Mouse (Mus musculus): ENCODE measurements around the gene Lrrc43. TPM values are rescaled to one million over a fixed set of nuclear protein-coding genes. Genes with fewer than 3 reads are reported as not detected.
"Not testable (repeated sequence)": the region's sequence is repeated elsewhere in the genome, so short reads cannot be mapped to it uniquely, and the experiment has no call there.

Lrrc43 gene
- polyA plus RNA-seq, 1 experiment from 2014 or later, result not detected

- H3K27me3 ChIP-seq (ENCODE audit: control insufficient read depth, insufficient read depth, low read length), result no peaks in the 10 kb centered on the region
- peak overlapping the region; percentile 57 for H3K4me3 ChIP-seq (ENCODE audit: low read depth, low read length)
- peak overlapping the region; percentile 54; the same call in 1 of the 2 replicates for H3K9ac ChIP-seq (ENCODE audit: low read length)
- H3K36me3 ChIP-seq (ENCODE audit: control insufficient read depth, insufficient read depth, low read length), result no peaks in the 10 kb centered on the region
- 2% methylated on average over 59 of the region's 59 CpGs for WGBS
- no peaks in the 10 kb centered on the region for H3K9me3 ChIP-seq (ENCODE audit: control insufficient read depth, low read length)
- H3K4me1 ChIP-seq (ENCODE audit: control insufficient read depth, insufficient read depth, low read length), result no peaks in the 10 kb centered on the region
- no peak overlapping the region for H3K27ac ChIP-seq (replicated peaks; ENCODE audit: low read depth, low read length)
- DNase-seq (ENCODE audit: low spot score) (peak; percentile 93), ATAC-seq (ENCODE audit: insufficient number of reproducible peaks, low FRiP score, low TSS enrichment, low read depth) (peak; percentile 88)
- H3K4me2 ChIP-seq (ENCODE audit: low read depth, severe bottlenecking), result peak overlapping the region; percentile 84
Observed at GRCm38 (mm10) chr5:123507936-123508723, 19.0 kb downstream of the Lrrc43 start.

GRCm38 (mm10) chr5:123508921-123509320 is 19.8 kb downstream of the Lrrc43 start:
- H3K9me3 ChIP-seq (ENCODE audit: control insufficient read depth, low read length), result no peaks in the 10 kb centered on the region
- 8% methylated on average over 12 of the region's 12 CpGs for WGBS
- no peaks in the 10 kb centered on the region for H3K36me3 ChIP-seq (ENCODE audit: control insufficient read depth, insufficient read depth, low read length)
- H3K4me1 ChIP-seq (ENCODE audit: control insufficient read depth, insufficient read depth, low read length), result no peaks in the 10 kb centered on the region
- no peak for ATAC-seq (ENCODE audit: insufficient number of reproducible peaks, low FRiP score, low TSS enrichment, low read depth)
- H3K9ac ChIP-seq (ENCODE audit: low read length), result peak overlapping the region; percentile 54; the same call in 1 of the 2 replicates
- H3K4me3 ChIP-seq (ENCODE audit: low read depth, low read length), result peak overlapping the region; percentile 57
- H3K27ac ChIP-seq (replicated peaks; ENCODE audit: low read depth, low read length), result no peak overlapping the region
- H3K4me2 ChIP-seq (ENCODE audit: low read depth, severe bottlenecking), result peak overlapping the region; percentile 84
- H3K27me3 ChIP-seq (ENCODE audit: control insufficient read depth, insufficient read depth, low read length), result no peaks in the 10 kb centered on the region
- DNase-seq (ENCODE audit: low spot score), result no peak

GRCm38 (mm10) chr5:123510160-123510559 is 21.1 kb downstream of the Lrrc43 start, which contains the start of gene B3gnt4:
TSS of gene B3gnt4 (plus strand) at chr5:123510460.
- Histone ChIP-seq H3K36me3 (ENCODE audit: control insufficient read depth, insufficient read depth, low read length) (no peaks in the 10 kb centered on the region), H3K4me1 (ENCODE audit: control insufficient read depth, insufficient read depth, low read length) (no peaks in the 10 kb centered on the region), H3K9me3 (ENCODE audit: control insufficient read depth, low read length) (no peaks in the 10 kb centered on the region), H3K4me2 (ENCODE audit: low read depth, severe bottlenecking) (no peak within 1 kb of the TSS), H3K9ac (ENCODE audit: low read length) (no peak within 1 kb of the TSS), H3K4me3 (ENCODE audit: low read depth, low read length) (no peak within 1 kb of the TSS; the same call in 1 of the 2 replicates), H3K27ac (replicated peaks; ENCODE audit: low read depth, low read length) (no peak within 1 kb of the TSS), H3K27me3 (ENCODE audit: control insufficient read depth, insufficient read depth, low read length) (no peaks in the 10 kb centered on the region)
- no peak for ATAC-seq (ENCODE audit: insufficient number of reproducible peaks, low FRiP score, low TSS enrichment, low read depth)
- DNase-seq (ENCODE audit: low spot score), result no peak
- WGBS, result 93% methylated on average over 5 of the region's 5 CpGs

GRCm38 (mm10) chr5:123511426-123511825 is 22.3 kb downstream of the Lrrc43 start:
- H3K4me2 ChIP-seq (ENCODE audit: low read depth, severe bottlenecking), result not testable (repeated sequence)
- WGBS, result 81% methylated on average over 3 of the region's 3 CpGs

GRCm38 (mm10) chr5:123512102-123512501 is 23.0 kb downstream of the Lrrc43 start:
- H3K9ac ChIP-seq (ENCODE audit: low read length), result no peak overlapping the region
- WGBS, result 70% methylated on average over 3 of the region's 3 CpGs
- H3K4me1 ChIP-seq (ENCODE audit: control insufficient read depth, insufficient read depth, low read length), result no peaks in the 10 kb centered on the region
- no peak overlapping the region for H3K4me2 ChIP-seq (ENCODE audit: low read depth, severe bottlenecking)
- no peaks in the 10 kb centered on the region for H3K27me3 ChIP-seq (ENCODE audit: control insufficient read depth, insufficient read depth, low read length)
- ATAC-seq (ENCODE audit: insufficient number of reproducible peaks, low FRiP score, low TSS enrichment, low read depth) (no peak), DNase-seq (ENCODE audit: low spot score) (no peak)
- H3K9me3 ChIP-seq (ENCODE audit: control insufficient read depth, low read length), result no peaks in the 10 kb centered on the region
- no peak overlapping the region for H3K4me3 ChIP-seq (ENCODE audit: low read depth, low read length)
- no peak overlapping the region for H3K27ac ChIP-seq (replicated peaks; ENCODE audit: low read depth, low read length)
- peaks cover 4% of the 10 kb centered on the region; the same call in 1 of the 2 replicates for H3K36me3 ChIP-seq (ENCODE audit: control insufficient read depth, insufficient read depth, low read length)

More at GRCm38 (mm10) chr5:123511426-123511825, 22.3 kb downstream of the Lrrc43 start:
- H3K27me3 ChIP-seq (ENCODE audit: control insufficient read depth, insufficient read depth, low read length); H3K36me3 ChIP-seq (ENCODE audit: control insufficient read depth, insufficient read depth, low read length); H3K4me1 ChIP-seq (ENCODE audit: control insufficient read depth, insufficient read depth, low read length); H3K9ac ChIP-seq (ENCODE audit: low read length); ATAC-seq (ENCODE audit: insufficient number of reproducible peaks, low FRiP score, low TSS enrichment, low read depth); H3K9me3 ChIP-seq (ENCODE audit: control insufficient read depth, low read length); H3K27ac ChIP-seq (replicated peaks; ENCODE audit: low read depth, low read length); DNase-seq (ENCODE audit: low spot score); H3K4me3 ChIP-seq (ENCODE audit: low read depth, low read length): not testable (repeated sequence)

GRCm38 (mm10) chr5:123514871-123515270 is 25.8 kb downstream of the Lrrc43 start:
- no peak overlapping the region for H3K4me2 ChIP-seq (ENCODE audit: low read depth, severe bottlenecking)
- 82% methylated on average over 5 of the region's 5 CpGs for WGBS
- H3K4me3 ChIP-seq (ENCODE audit: low read depth, low read length), result no peak overlapping the region
- DNase-seq (ENCODE audit: low spot score) (no peak), ATAC-seq (ENCODE audit: insufficient number of reproducible peaks, low FRiP score, low TSS enrichment, low read depth) (no peak)
- H3K36me3 ChIP-seq (ENCODE audit: control insufficient read depth, insufficient read depth, low read length), result peaks cover 4% of the 10 kb centered on the region; the same call in 1 of the 2 replicates
- no peak overlapping the region for H3K9ac ChIP-seq (ENCODE audit: low read length)
- H3K9me3 ChIP-seq (ENCODE audit: control insufficient read depth, low read length), result no peaks in the 10 kb centered on the region
- no peaks in the 10 kb centered on the region for H3K27me3 ChIP-seq (ENCODE audit: control insufficient read depth, insufficient read depth, low read length)
- no peak overlapping the region for H3K27ac ChIP-seq (replicated peaks; ENCODE audit: low read depth, low read length)
- H3K4me1 ChIP-seq (ENCODE audit: control insufficient read depth, insufficient read depth, low read length), result no peaks in the 10 kb centered on the region

- no peak overlapping the region for H3K4me2 ChIP-seq (ENCODE audit: low read depth, severe bottlenecking)
- ATAC-seq (ENCODE audit: insufficient number of reproducible peaks, low FRiP score, low TSS enrichment, low read depth) (no peak), DNase-seq (ENCODE audit: low spot score) (no peak)
- H3K9me3 ChIP-seq (ENCODE audit: control insufficient read depth, low read length), result no peaks in the 10 kb centered on the region
- peaks cover 4% of the 10 kb centered on the region; the same call in 1 of the 2 replicates for H3K36me3 ChIP-seq (ENCODE audit: control insufficient read depth, insufficient read depth, low read length)
- no peaks in the 10 kb centered on the region for H3K27me3 ChIP-seq (ENCODE audit: control insufficient read depth, insufficient read depth, low read length)
- no peak overlapping the region for H3K27ac ChIP-seq (replicated peaks; ENCODE audit: low read depth, low read length)
- H3K4me3 ChIP-seq (ENCODE audit: low read depth, low read length), result no peak overlapping the region
- no peak overlapping the region for H3K9ac ChIP-seq (ENCODE audit: low read length)
- peaks cover 15% of the 10 kb centered on the region for H3K4me1 ChIP-seq (ENCODE audit: control insufficient read depth, insufficient read depth, low read length)
- WGBS, result 88% methylated on average over 9 of the region's 9 CpGs
Observed at GRCm38 (mm10) chr5:123520666-123521065, 31.6 kb downstream of the Lrrc43 start.

GRCm38 (mm10) chr5:123521621-123522020 is 32.5 kb downstream of the Lrrc43 start:
- no peaks in the 10 kb centered on the region for H3K27me3 ChIP-seq (ENCODE audit: control insufficient read depth, insufficient read depth, low read length)
- WGBS, result 81% methylated on average over 1 of the region's 1 CpGs
- H3K9ac ChIP-seq (ENCODE audit: low read length), result 0 out of 2 replicates have a peak overlapping the region, but pooled peaks have one; percentile 17
- no peaks in the 10 kb centered on the region for H3K9me3 ChIP-seq (ENCODE audit: control insufficient read depth, low read length)
- H3K4me3 ChIP-seq (ENCODE audit: low read depth, low read length), result no peak overlapping the region
- ATAC-seq (ENCODE audit: insufficient number of reproducible peaks, low FRiP score, low TSS enrichment, low read depth), result no peak
- DNase-seq (ENCODE audit: low spot score), result no peak
- no peak overlapping the region for H3K4me2 ChIP-seq (ENCODE audit: low read depth, severe bottlenecking)
- no peak overlapping the region for H3K27ac ChIP-seq (replicated peaks; ENCODE audit: low read depth, low read length)
- 0 out of 2 replicates have a peak, but pooled peaks cover 2% of the 10 kb centered on the region for H3K36me3 ChIP-seq (ENCODE audit: control insufficient read depth, insufficient read depth, low read length)
- peaks cover 15% of the 10 kb centered on the region for H3K4me1 ChIP-seq (ENCODE audit: control insufficient read depth, insufficient read depth, low read length)
